In the genomic region with DNA sequence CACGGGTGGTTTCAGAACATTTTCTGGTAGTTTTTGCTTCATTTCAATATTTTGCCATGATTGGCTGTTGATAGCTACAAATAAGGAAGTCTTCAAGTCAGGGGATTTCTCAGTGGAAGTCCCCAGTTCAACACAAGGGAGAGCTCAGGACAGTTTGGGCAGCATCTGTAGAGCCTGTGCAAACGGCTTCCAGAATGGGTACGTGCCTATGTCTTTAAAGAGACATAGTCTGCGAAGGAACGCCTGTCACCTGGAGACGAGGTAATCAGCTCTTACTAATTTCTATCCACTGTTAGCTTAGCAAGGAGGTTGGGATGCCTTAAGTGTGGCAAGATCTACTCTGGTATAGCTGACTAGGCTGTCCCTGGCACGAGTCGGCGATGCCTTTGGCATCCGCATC, we compare ENCODE assay signal across 8 mouse cellular contexts. TPM values are rescaled to one million over a fixed set of nuclear protein-coding genes. Genes with fewer than 3 reads are reported as not detected.
A peak's percentile ranks its signal among the peaks of the same experiment; 100 is the strongest.
DNase-seq lines count a peak whose midpoint lies in the region; ATAC-seq and TF ChIP-seq lines count a peak whose summit lies in the region.

Gene Tank, plus strand, starts transcription at position 153 of the 400 bp plus-strand sequence.

- H3K9ac ChIP-seq in neural tube, embryonic 11.5 days (ENCODE audit: low read length): no peak within 1 kb of the TSS
- H3K9ac ChIP-seq in heart, postnatal 0 days (replicated peaks; ENCODE audit: low read depth, low read length): no peak within 1 kb of the TSS
- H3K9ac ChIP-seq in neural tube, embryonic 13.5 days: no peak within 1 kb of the TSS

- WGBS in neural tube, embryonic 11.5 days: 87% methylated on average over 10 of the region's 10 CpGs
- 79% methylated on average over 10 of the region's 10 CpGs for WGBS in heart, postnatal 0 days
- 88% methylated on average over 10 of the region's 10 CpGs for WGBS in limb, embryonic 10.5 days
- 84% methylated on average over 10 of the region's 10 CpGs for WGBS in neural tube, embryonic 13.5 days

- no peak for TF ChIP-seq EP300 in heart, postnatal 0 days (IDR thresholded peaks at IDR 0.05; ENCODE audit: low read depth)

- H3K27ac ChIP-seq in neural tube, embryonic 11.5 days (ENCODE audit: low read depth, low read length): no peak within 1 kb of the TSS
- H3K27ac ChIP-seq in heart, postnatal 0 days (ENCODE audit: low read depth): no peak within 1 kb of the TSS
- no peak within 1 kb of the TSS for H3K27ac ChIP-seq in limb, embryonic 10.5 days
- H3K27ac ChIP-seq in neural tube, embryonic 13.5 days (replicated peaks): no peak within 1 kb of the TSS

- H3K27me3 ChIP-seq in neural tube, embryonic 11.5 days (ENCODE audit: control insufficient read depth, insufficient read depth, low read length): no peaks in the 10 kb centered on the region
- no peaks in the 10 kb centered on the region for H3K27me3 ChIP-seq in heart, postnatal 0 days (ENCODE audit: control insufficient read depth, insufficient read depth, low read length)
- no peaks in the 10 kb centered on the region for H3K27me3 ChIP-seq in limb, embryonic 10.5 days (ENCODE audit: low read depth, poor library complexity, severe bottlenecking)
- no peaks in the 10 kb centered on the region for H3K27me3 ChIP-seq in neural tube, embryonic 13.5 days

- H3K4me3 ChIP-seq in neural tube, embryonic 11.5 days (ENCODE audit: low read depth, low read length): no peak within 1 kb of the TSS
- H3K4me3 ChIP-seq in heart, postnatal 0 days (ENCODE audit: low read depth, low read length): no peak within 1 kb of the TSS
- H3K4me3 ChIP-seq in limb, embryonic 10.5 days: no peak within 1 kb of the TSS
- H3K4me3 ChIP-seq in neural tube, embryonic 13.5 days: no peak within 1 kb of the TSS

- no peak for TF ChIP-seq CTCF in heart, postnatal 0 days (IDR thresholded peaks at IDR 0.05; ENCODE audit: low read depth)

- ATAC-seq in neural tube, embryonic 11.5 days (ENCODE audit: insufficient read depth, low FRiP score, low TSS enrichment): no peak
- ATAC-seq in erythroid progenitor cell, adult 5-6 weeks (replicated peaks; ENCODE audit: low FRiP score, poor library complexity, severe bottlenecking): no peak
- no peak for ATAC-seq in heart, postnatal 0 days (ENCODE audit: insufficient read depth, low read depth)
- no peak for ATAC-seq in neural tube, embryonic 13.5 days (ENCODE audit: low read depth)

- no peak for DNase-seq in neural tube, embryonic 11.5 days (ENCODE audit: low spot score)
- DNase-seq in neural tube, embryonic 10.5 days (ENCODE audit: extremely low spot score, low spot score): no peak
- DNase-seq in heart, postnatal 0 days (ENCODE audit: low spot score): no peak
- no peak for DNase-seq in limb, embryonic 10.5 days (ENCODE audit: low spot score)
- DNase-seq in ovary, postnatal 10 days (ENCODE audit: low spot score): no peak
- DNase-seq in urinary bladder, postnatal 4 days (ENCODE audit: low spot score in 2 of 2): no peak

- H3K9me3 ChIP-seq in neural tube, embryonic 11.5 days (ENCODE audit: control insufficient read depth, low read length): no peaks in the 10 kb centered on the region
- no peaks in the 10 kb centered on the region for H3K9me3 ChIP-seq in heart, postnatal 0 days (replicated peaks; ENCODE audit: control insufficient read depth, low read length)
- no peaks in the 10 kb centered on the region for H3K9me3 ChIP-seq in limb, embryonic 10.5 days (replicated peaks)
- no peaks in the 10 kb centered on the region for H3K9me3 ChIP-seq in neural tube, embryonic 13.5 days

- no peaks in the 10 kb centered on the region for H3K36me3 ChIP-seq in neural tube, embryonic 11.5 days (ENCODE audit: control insufficient read depth, insufficient read depth, low read length)
- no peaks in the 10 kb centered on the region for H3K36me3 ChIP-seq in heart, postnatal 0 days (replicated peaks; ENCODE audit: control insufficient read depth, insufficient read depth, low read length)
- H3K36me3 ChIP-seq in limb, embryonic 10.5 days: no peaks in the 10 kb centered on the region
- no peaks in the 10 kb centered on the region for H3K36me3 ChIP-seq in neural tube, embryonic 13.5 days

- H3K4me1 ChIP-seq in neural tube, embryonic 11.5 days (ENCODE audit: control insufficient read depth, insufficient read depth, low read length): no peaks in the 10 kb centered on the region
- no peaks in the 10 kb centered on the region for H3K4me1 ChIP-seq in heart, postnatal 0 days (ENCODE audit: control insufficient read depth, insufficient read depth)
- H3K4me1 ChIP-seq in limb, embryonic 10.5 days: peaks cover 6% of the 10 kb centered on the region
- no peaks in the 10 kb centered on the region for H3K4me1 ChIP-seq in neural tube, embryonic 13.5 days (replicated peaks)

- H3K4me2 ChIP-seq in neural tube, embryonic 11.5 days (ENCODE audit: low read depth): no peak within 1 kb of the TSS
- peak within 1 kb of the TSS; percentile 12; the same call in 1 of the 2 replicates for H3K4me2 ChIP-seq in heart, postnatal 0 days (ENCODE audit: low read depth, low read length)
- no peak within 1 kb of the TSS for H3K4me2 ChIP-seq in neural tube, embryonic 13.5 days

RNA-seq across cellular contexts. Expression of gene Tank, which starts in this region (rescaled TPM):
- polyA plus RNA-seq in neural tube, embryonic 11.5 days (2014; fragmentation: Nextera tagmentation; extraction: Ambion mirVana): 39.8 and 40.8 TPM in 2 replicates
- total RNA-seq in erythroid progenitor cell, adult 5-6 weeks (2015; ENCODE audit: low replicate concordance): 96.6 and 128 TPM in 2 replicates
- total RNA-seq in erythroid progenitor cell, adult 5-6 weeks (2017; ENCODE audit: low replicate concordance): 73.3 and 83.4 TPM in 2 replicates
- total RNA-seq in heart, postnatal 0 days (2014; rRNA removed; ENCODE audit: low replicate concordance): 17.3 and 21.0 TPM in 2 replicates
- polyA plus RNA-seq in heart, postnatal 0 days (2015; fragmentation: Nextera tagmentation; extraction: Ambion mirVana): 22.2 and 22.9 TPM in 2 replicates
- polyA plus RNA-seq in limb, embryonic 10.5 days (2016; fragmentation: Nextera tagmentation; extraction: Ambion mirVana): 23.2 and 24.1 TPM in 2 replicates
- 25.7 and 26.8 TPM in 2 replicates for polyA plus RNA-seq in neural tube, embryonic 13.5 days (2015; fragmentation: Nextera tagmentation; extraction: Ambion mirVana)
